Mouse (Mus musculus) embryonic facial prominence, embryonic 10.5 days (tissue): Measurements from ENCODE around the gene Thoc3. TPM values are rescaled to one million over a fixed set of nuclear protein-coding genes. Genes with fewer than 3 reads are reported as not detected.

Experiments
- DNase-seq: peaks from one replicate; pipeline ENCODE4 v3.0.0-alpha.2; 2017; ENCODE audit warnings: low spot score
- H3K27ac ChIP-seq: fragments of 300-500 bp; sonication (generic); replicated peaks from 2 replicates; pipeline ENCODE4 v1.5.1; 2016; ENCODE audit warnings: mild to moderate bottlenecking
- H3K27me3 ChIP-seq: fragments of 300-500 bp; sonication (generic); replicated peaks from 2 replicates; pipeline ENCODE4 v1.6.1; 2016; ENCODE audit warnings: low read depth, mild to moderate bottlenecking; ENCODE audit not compliant: poor library complexity, severe bottlenecking
- H3K36me3 ChIP-seq: fragments of 300-500 bp; sonication (generic); replicated peaks from 2 replicates; pipeline ENCODE4 v1.6.1; 2016; ENCODE audit warnings: mild to moderate bottlenecking, moderate library complexity
- H3K4me1 ChIP-seq: fragments of 300-500 bp; sonication (generic); 2 replicates; pipeline ENCODE4 v1.6.1; 2016
- H3K4me3 ChIP-seq: fragments of 300-500 bp; sonication (generic); 2 replicates; pipeline ENCODE4 v1.5.1; 2016; ENCODE audit warnings: mild to moderate bottlenecking, moderate library complexity
- H3K9me3 ChIP-seq: fragments of 300-500 bp; sonication (generic); 2 replicates; pipeline ENCODE4 v1.6.1; 2016; ENCODE audit warnings: mild to moderate bottlenecking
- WGBS: fragments of 180-500 bp; shearing (Covaris S2); methylation state at CpG from one replicate; pipeline ENCODE4 v1.1.7; 2016; 5-methylcytosine and 5-hydroxymethylcytosine counted together
- polyA plus RNA-seq: library from polyadenylated mRNA; unstranded; fragments of >200 nt; fragmentation: Nextera tagmentation; extraction: Ambion mirVana; gene quantifications from 2 replicates; pipeline ENCODE4 v1.2.1, GENCODE M21; 2016

Gene Thoc3
- polyA plus RNA-seq, 1 experiment from 2014 or later, result 190 TPM

DNA sequence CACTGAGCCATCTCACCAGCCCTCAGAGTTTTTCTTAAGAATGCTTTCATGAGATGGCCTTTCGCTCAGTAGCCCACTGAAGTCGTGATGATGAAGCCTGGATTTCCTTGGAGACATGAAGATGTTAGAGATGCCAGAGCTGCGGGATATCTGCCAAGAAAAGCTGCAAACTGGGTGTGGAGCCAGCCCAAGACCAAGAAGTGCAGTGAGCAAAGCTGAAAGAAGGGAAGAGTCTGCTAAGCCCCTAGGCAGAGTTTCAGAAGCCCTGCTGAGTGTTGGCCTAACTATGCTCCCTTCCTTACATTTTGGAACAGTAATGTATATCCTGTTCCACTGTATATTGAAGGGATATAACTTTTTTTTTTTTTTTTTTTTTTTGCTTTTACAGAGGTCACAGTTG lies 10.6 kb upstream of the Thoc3 start:
- no peaks in the 10 kb centered on the region for H3K4me1 ChIP-seq
- no peak overlapping the region for H3K4me3 ChIP-seq
- no peaks in the 10 kb centered on the region for H3K36me3 ChIP-seq
- no peaks in the 10 kb centered on the region for H3K27me3 ChIP-seq
- DNase-seq, result no peak
- WGBS, result 66% methylated on average over 3 of the region's 3 CpGs
- no peak overlapping the region for H3K27ac ChIP-seq
- H3K9me3 ChIP-seq, result no peaks in the 10 kb centered on the region

DNA sequence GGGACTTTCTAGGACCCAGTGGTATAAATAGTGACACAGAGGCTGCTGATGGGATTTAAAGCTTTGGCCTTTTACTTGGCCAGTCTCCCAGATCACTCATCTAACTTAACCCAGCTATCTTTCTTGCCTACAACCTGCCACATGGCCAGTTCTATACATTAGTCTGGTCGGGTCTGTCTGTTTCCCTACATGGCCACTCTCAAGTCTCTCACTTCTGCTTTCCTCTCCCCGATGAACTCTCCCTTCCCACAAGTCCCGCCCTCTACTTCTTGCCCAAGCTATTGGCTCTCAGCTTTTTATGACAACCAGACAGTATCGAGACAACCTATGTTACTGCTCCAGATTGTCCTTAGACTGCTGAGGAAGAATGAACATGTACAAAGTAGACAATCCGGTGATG lies 7.1 kb upstream of the Thoc3 start:
- Histone ChIP-seq H3K4me3 (no peak overlapping the region), H3K27ac (no peak overlapping the region), H3K27me3 (no peaks in the 10 kb centered on the region), H3K9me3 (no peaks in the 10 kb centered on the region), H3K36me3 (no peaks in the 10 kb centered on the region), H3K4me1 (no peaks in the 10 kb centered on the region)
- DNase-seq, result no peak
- WGBS, result 85% methylated on average over 5 of the region's 5 CpGs

DNA sequence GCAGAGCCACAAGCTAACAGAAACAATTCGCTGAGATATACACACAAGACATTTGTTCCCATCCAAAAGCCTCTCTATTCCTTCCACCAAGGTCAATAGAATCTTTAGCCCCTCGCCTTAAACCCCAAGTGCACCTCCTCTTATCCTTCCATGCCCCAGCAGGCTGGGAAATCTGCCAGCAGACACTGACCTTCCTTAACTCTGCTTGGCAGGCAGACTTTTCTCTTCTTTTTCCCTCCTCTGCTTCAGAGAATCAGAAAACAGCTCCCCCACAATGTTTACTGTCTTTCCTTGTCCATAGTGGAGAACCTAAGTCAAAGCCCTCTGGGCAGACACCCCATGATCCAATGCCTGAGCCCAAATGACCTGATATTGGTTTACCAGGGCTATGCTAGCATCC lies 6.3 kb upstream of the Thoc3 start:
- no peaks in the 10 kb centered on the region for H3K9me3 ChIP-seq
- no peak overlapping the region for H3K4me3 ChIP-seq
- no peaks in the 10 kb centered on the region for H3K4me1 ChIP-seq
- H3K36me3 ChIP-seq, result no peaks in the 10 kb centered on the region
- no peak for DNase-seq
- H3K27me3 ChIP-seq, result no peaks in the 10 kb centered on the region
- H3K27ac ChIP-seq, result no peak overlapping the region
- WGBS, result 79% methylated on average over 2 of the region's 2 CpGs

- H3K4me1 ChIP-seq, result peaks cover 9% of the 10 kb centered on the region
- no peaks in the 10 kb centered on the region for H3K9me3 ChIP-seq
- H3K27me3 ChIP-seq, result no peaks in the 10 kb centered on the region
- DNase-seq, result no peak
- H3K36me3 ChIP-seq, result peaks cover 8% of the 10 kb centered on the region
- WGBS, result 86% methylated on average over 4 of the region's 4 CpGs
- no peak overlapping the region for H3K4me3 ChIP-seq
- H3K27ac ChIP-seq, result no peak overlapping the region
Measured at GRCm38 (mm10) chr13:54471967-54472366, 3.3 kb upstream of the Thoc3 start.

DNA sequence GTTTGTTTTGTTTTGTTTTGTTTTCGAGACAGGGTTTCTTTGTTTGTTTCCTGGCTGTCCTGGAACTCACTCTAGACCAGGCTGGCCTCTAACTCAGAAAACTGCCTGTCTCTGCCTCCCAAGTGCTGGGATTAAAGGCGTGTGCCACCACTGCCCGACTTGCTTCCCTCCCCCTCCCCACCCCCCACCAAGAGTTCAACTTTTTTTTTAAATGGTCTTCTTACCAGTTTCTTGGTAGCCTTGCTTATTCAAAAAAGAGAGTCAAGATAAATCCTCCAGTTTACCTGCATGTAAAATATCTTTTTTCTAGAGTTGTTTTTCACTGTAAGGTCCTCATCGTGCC lies 334 bp upstream of the Thoc3 start:
- WGBS, result 21% methylated on average over 4 of the region's 4 CpGs
- Histone ChIP-seq H3K27me3 (no peaks in the 10 kb centered on the region), H3K4me3 (peak overlapping the region; percentile 95), H3K4me1 (peaks cover 9% of the 10 kb centered on the region), H3K27ac (peak overlapping the region; percentile 91), H3K36me3 (peaks cover 37% of the 10 kb centered on the region), H3K9me3 (peaks cover 13% of the 10 kb centered on the region)
- no peak for DNase-seq

- no peak overlapping the region for H3K27ac ChIP-seq
- no peaks in the 10 kb centered on the region for H3K4me1 ChIP-seq
- no peak overlapping the region for H3K4me3 ChIP-seq
- H3K9me3 ChIP-seq, result peaks cover 7% of the 10 kb centered on the region
- 85% methylated on average over 4 of the region's 4 CpGs for WGBS
- DNase-seq, result no peak
- no peaks in the 10 kb centered on the region for H3K27me3 ChIP-seq
- peaks cover 100% of the 10 kb centered on the region for H3K36me3 ChIP-seq
Measured at GRCm38 (mm10) chr13:54459282-54459681, 9.4 kb downstream of the Thoc3 start.

DNA sequence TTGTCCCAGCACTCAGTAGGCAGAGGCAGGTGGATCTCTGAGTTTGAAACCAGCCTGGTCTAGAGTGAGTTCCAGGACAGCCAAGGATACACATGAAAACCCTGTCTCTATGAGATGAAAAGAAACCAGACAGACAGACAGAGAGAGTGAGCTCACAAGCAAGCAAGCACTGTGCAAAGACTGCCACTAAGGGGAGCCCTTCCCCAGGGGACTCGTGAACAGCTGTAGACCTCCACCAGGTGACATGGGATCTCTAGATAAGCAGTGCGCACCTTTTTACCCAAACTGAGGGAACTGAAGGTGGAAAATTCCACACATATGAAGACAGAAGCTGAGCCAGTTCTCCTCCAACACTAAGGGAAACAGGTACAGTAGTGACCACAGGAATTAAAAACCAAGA lies 11.6 kb downstream of the Thoc3 start:
- Histone ChIP-seq H3K9me3 (no peaks in the 10 kb centered on the region), H3K27me3 (no peaks in the 10 kb centered on the region), H3K27ac (no peak overlapping the region), H3K4me1 (no peaks in the 10 kb centered on the region), H3K4me3 (no peak overlapping the region), H3K36me3 (peaks cover 90% of the 10 kb centered on the region)
- WGBS, result 87% methylated on average over 2 of the region's 2 CpGs
- peak; percentile 25 for DNase-seq

GRCm38 (mm10) chr13:54447496-54448224 lies 21.0 kb downstream of the Thoc3 start:
- Histone ChIP-seq H3K9me3 (no peaks in the 10 kb centered on the region), H3K4me1 (peaks cover 20% of the 10 kb centered on the region), H3K27me3 (peaks cover 13% of the 10 kb centered on the region; the same call in 1 of the 2 replicates), H3K4me3 (peak overlapping the region; percentile 39), H3K27ac (no peak overlapping the region), H3K36me3 (no peaks in the 10 kb centered on the region)
- DNase-seq, result peak; percentile 64
- WGBS, result 2% methylated on average over 15 of the region's 15 CpGs

GRCm38 (mm10) chr13:54446686-54447495 lies 21.8 kb downstream of the Thoc3 start:
- no peak overlapping the region for H3K27ac ChIP-seq
- peaks cover 13% of the 10 kb centered on the region; the same call in 1 of the 2 replicates for H3K27me3 ChIP-seq
- no peaks in the 10 kb centered on the region for H3K9me3 ChIP-seq
- 27% methylated on average over 19 of the region's 19 CpGs for WGBS
- peaks cover 20% of the 10 kb centered on the region for H3K4me1 ChIP-seq
- no peaks in the 10 kb centered on the region for H3K36me3 ChIP-seq
- H3K4me3 ChIP-seq, result peak overlapping the region; percentile 21; the same call in 1 of the 2 replicates
- peak; percentile 86 for DNase-seq

DNA sequence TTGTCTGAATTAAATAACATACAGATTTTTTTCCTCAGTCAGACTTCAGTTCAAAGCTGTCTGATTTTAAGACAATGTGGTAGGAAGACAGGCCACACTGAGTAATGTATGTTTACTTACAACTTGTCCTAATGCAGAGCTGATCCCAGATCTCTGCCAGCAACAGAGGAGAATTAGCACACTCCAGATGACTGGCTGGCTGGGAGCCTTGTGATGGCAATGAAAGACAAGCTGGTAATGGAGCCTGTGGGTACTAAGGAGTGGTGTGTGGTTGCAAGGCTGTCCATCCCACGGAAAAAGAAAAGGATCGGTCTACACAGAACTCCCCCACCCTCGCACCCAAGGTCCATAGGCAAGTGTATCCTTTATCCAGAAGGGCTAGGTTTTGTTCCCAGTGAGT lies 25.0 kb downstream of the Thoc3 start:
- Histone ChIP-seq H3K4me3 (no peak overlapping the region), H3K4me1 (peaks cover 28% of the 10 kb centered on the region), H3K9me3 (no peaks in the 10 kb centered on the region), H3K27ac (no peak overlapping the region), H3K27me3 (peaks cover 13% of the 10 kb centered on the region; the same call in 1 of the 2 replicates), H3K36me3 (no peaks in the 10 kb centered on the region)
- no peak for DNase-seq
- 84% methylated on average over 3 of the region's 3 CpGs for WGBS

DNA sequence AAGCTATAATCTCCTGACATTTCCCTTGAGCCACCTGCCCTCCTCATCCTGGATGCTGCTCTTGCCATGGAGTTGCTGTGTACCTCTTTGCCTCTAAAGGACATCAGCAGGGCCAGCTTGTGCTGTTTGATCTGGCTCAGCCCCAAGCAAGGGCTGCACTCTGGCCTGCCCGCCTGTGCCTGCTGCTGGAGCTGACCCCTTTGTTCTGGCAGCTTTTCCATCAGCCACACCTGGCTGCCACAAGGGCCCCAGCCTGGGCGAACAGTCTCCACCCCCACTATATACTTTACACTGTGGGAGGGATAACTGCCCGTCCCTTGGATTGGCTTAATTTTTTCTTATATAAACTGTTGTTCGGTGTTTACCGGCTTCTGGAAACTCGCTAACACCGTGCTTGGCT lies 28.7 kb downstream of the Thoc3 start:
- Histone ChIP-seq H3K27ac (0 out of 2 replicates have a peak overlapping the region, but pooled peaks have one; percentile 48), H3K36me3 (no peaks in the 10 kb centered on the region), H3K9me3 (no peaks in the 10 kb centered on the region), H3K27me3 (0 out of 2 replicates have a peak, but pooled peaks cover 5% of the 10 kb centered on the region), H3K4me1 (peaks cover 11% of the 10 kb centered on the region), H3K4me3 (no peak overlapping the region)
- 72% methylated on average over 7 of the region's 7 CpGs for WGBS
- no peak for DNase-seq

- Histone ChIP-seq H3K4me3 (no peak overlapping the region), H3K4me1 (peaks cover 11% of the 10 kb centered on the region), H3K27me3 (no peaks in the 10 kb centered on the region), H3K27ac (no peak overlapping the region), H3K36me3 (no peaks in the 10 kb centered on the region), H3K9me3 (no peaks in the 10 kb centered on the region)
- DNase-seq, result no peak
- WGBS, result 75% methylated on average over 3 of the region's 3 CpGs
Measured at GRCm38 (mm10) chr13:54438814-54439213, 29.8 kb downstream of the Thoc3 start.

GRCm38 (mm10) chr13:54437083-54437482 lies 31.6 kb downstream of the Thoc3 start:
- 91% methylated on average over 6 of the region's 6 CpGs for WGBS
- Histone ChIP-seq H3K9me3 (no peaks in the 10 kb centered on the region), H3K4me1 (peaks cover 11% of the 10 kb centered on the region), H3K27ac (no peak overlapping the region), H3K36me3 (no peaks in the 10 kb centered on the region), H3K27me3 (no peaks in the 10 kb centered on the region), H3K4me3 (no peak overlapping the region)
- no peak for DNase-seq
